Mouse (Mus musculus) heart, postnatal 10 days (tissue): ENCODE results near the gene Kin. TPM values are rescaled to one million over a fixed set of nuclear protein-coding genes. Genes with fewer than 3 reads are reported as not detected.

Experiments used
- DNase-seq, 2 experiments: peaks; one replicate each; pipeline ENCODE4 v3.0.0; 2021
- intact Hi-C: fragments of 180-260 bp; cut with DNase I; formaldehyde crosslinking; loops from one replicate; pipeline ENCODE4 v1.15.1; 2025
- total RNA-seq, 2 experiments: library from RNA; stranded (reverse); gene quantifications; 2 replicates each; pipeline ENCODE4 v1.2.3; 2021

Gene Kin
- total RNA-seq, 2 experiments from 2014 or later, result 10.3 to 11.3 TPM

- peak; percentile 52 to 64 for DNase-seq
- intact Hi-C loops, result loop anchor here (1.0 kb wide), 2 partner anchors 41 to 187 kb away; no protein-coding TSS in a partner anchor
These were observed 20.8 kb downstream of the Kin start for GRCm38 (mm10) chr2:10101180-10101579.

GRCm38 (mm10) chr2:10108535-10109189 is 28.3 kb downstream of the Kin start:
- DNase-seq, result no peak
- intact Hi-C loops, result loop anchor here (5.0 kb wide), 1 partner anchor 94 kb away; no protein-coding TSS in a partner anchor

- no peak for DNase-seq
- intact Hi-C loops, result no loop called here
These were observed 38.4 kb downstream of the Kin start for GRCm38 (mm10) chr2:10118751-10119150.

GRCm38 (mm10) chr2:10119276-10119675 is 38.9 kb downstream of the Kin start:
- no peak for DNase-seq
- intact Hi-C loops, result no loop called here

- no peak for DNase-seq
- intact Hi-C loops, result no loop called here
These were observed 41.4 kb downstream of the Kin start for GRCm38 (mm10) chr2:10121826-10122225.

- intact Hi-C loops, result no loop called here
- DNase-seq, result no peak
These were observed 45.7 kb downstream of the Kin start for GRCm38 (mm10) chr2:10126122-10126521.

GRCm38 (mm10) chr2:10127471-10127870 is 47.1 kb downstream of the Kin start:
- DNase-seq, result no peak
- intact Hi-C loops, result no loop called here

- no peak for DNase-seq
- intact Hi-C loops, result no loop called here
These were observed 48.2 kb downstream of the Kin start for GRCm38 (mm10) chr2:10128571-10128970.

GRCm38 (mm10) chr2:10130341-10130990 is 50.1 kb downstream of the Kin start:
- intact Hi-C loops, result no loop called here
- DNase-seq, result no peak

- intact Hi-C loops, result no loop called here
- DNase-seq, result no peak
These were observed 50.9 kb downstream of the Kin start, which contains the start of gene Itih2 for GRCm38 (mm10) chr2:10131296-10131695. Itih2 (minus strand) TSS chr2:10131396.

- intact Hi-C loops, result no loop called here
- DNase-seq, result no peak
These were observed 51.7 kb downstream of the Kin start for GRCm38 (mm10) chr2:10132128-10132527.

- DNase-seq, result no peak
- intact Hi-C loops, result no loop called here
These were observed 53.5 kb downstream of the Kin start for GRCm38 (mm10) chr2:10133941-10134340.

- DNase-seq, result no peak
- intact Hi-C loops, result no loop called here
These were observed 56.9 kb downstream of the Kin start for GRCm38 (mm10) chr2:10137320-10137719.

GRCm38 (mm10) chr2:10140456-10140855 is 60.1 kb downstream of the Kin start:
- intact Hi-C loops, result no loop called here
- no peak for DNase-seq

Other genes with a start within 250 kb of the Kin start
- not detected for gene 4930412O13Rik, start 199.3 kb upstream of the Kin start, total RNA-seq
- not detected for gene 9230102O04Rik, start 191.1 kb upstream of the Kin start, total RNA-seq
- gene Gata3, start 190.6 kb upstream of the Kin start, total RNA-seq, result under 1 TPM; 0.86 to 0.92 TPM
- gene Taf3, start 32.0 kb upstream of the Kin start, total RNA-seq, result 1 to 10 TPM; 8.3 to 8.4 TPM
- gene Atp5c1, start 83 bp upstream of the Kin start, total RNA-seq, result 1,000 to 10,000 TPM; 1,250 to 1,330 TPM
- under 1 TPM; 0.14 to 0.32 TPM for gene Itih2, start 50.8 kb downstream of the Kin start, total RNA-seq
- 10 to 100 TPM; 33.3 to 35.8 TPM for gene Itih5, start 73.0 kb downstream of the Kin start, total RNA-seq